Mouse (Mus musculus) thymus, adult 2 months (tissue): ENCODE results near the gene Knstrn. TPM values are rescaled to one million over a fixed set of nuclear protein-coding genes. Genes with fewer than 3 reads are reported as not detected.
A peak's percentile ranks its signal among the peaks of the same experiment; 100 is the strongest.

ENCODE experiments used
- DNase-seq: peaks from one replicate; pipeline ENCODE4 v3.0.0; 2021
- H3K27ac ChIP-seq: fragments of 200-500 bp; 2 replicates; pipeline ENCODE4 v1.5.1; 2012; ENCODE audit warnings: low read length, control low read depth; ENCODE audit not compliant: control insufficient read depth, insufficient read depth
- H3K27me3 ChIP-seq: fragments of 200-500 bp; 2 replicates; pipeline ENCODE4 v1.6.1; 2012; ENCODE audit warnings: mild to moderate bottlenecking, low read length, moderate library complexity, mixed read lengths; ENCODE audit not compliant: control insufficient read depth, insufficient read depth
- H3K36me3 ChIP-seq: fragments of 200-500 bp; 2 replicates; pipeline ENCODE4 v1.6.1; 2012; ENCODE audit warnings: mild to moderate bottlenecking, low read length, moderate library complexity; ENCODE audit not compliant: control insufficient read depth, insufficient read depth
- H3K4me1 ChIP-seq: fragments of 200-500 bp; replicated peaks from 2 replicates; pipeline ENCODE4 v1.6.1; 2012; ENCODE audit warnings: low read length; ENCODE audit not compliant: control insufficient read depth, insufficient read depth
- H3K4me3 ChIP-seq: fragments of 200-500 bp; 2 replicates; pipeline ENCODE4 v1.5.1; 2012; ENCODE audit warnings: mild to moderate bottlenecking, low read length, control low read depth, moderate library complexity; ENCODE audit not compliant: control insufficient read depth, insufficient read depth
- CTCF ChIP-seq: fragments of 200-500 bp; IDR thresholded peaks from 2 replicates; pipeline ENCODE4 v1.5.1; 2012; ENCODE audit warnings: mild to moderate bottlenecking, control low read depth, low read length, moderate library complexity, borderline replicate concordance; ENCODE audit not compliant: control insufficient read depth, poor library complexity, insufficient read depth; ENCODE audit errors: extremely low read depth
- POLR2A ChIP-seq: fragments of 200-500 bp; IDR thresholded peaks from 2 replicates; pipeline ENCODE4 v1.6.1; 2012; ENCODE audit warnings: mild to moderate bottlenecking, low read length, control low read depth, moderate library complexity; ENCODE audit not compliant: control insufficient read depth, poor library complexity, insufficient read depth; ENCODE audit errors: extremely low read depth
- WGBS: fragments of 180-500 bp; shearing (Covaris S2); methylation state at CpG from one replicate; pipeline ENCODE4 v1.1.7; 2018; 5-methylcytosine and 5-hydroxymethylcytosine counted together
- polyA plus RNA-seq: library from polyadenylated mRNA; depleted of rRNA; stranded (reverse); fragments of >200 nt; gene quantifications from 2 replicates; pipeline ENCODE4 v1.2.3, GENCODE M21; 2012

Knstrn gene
- polyA plus RNA-seq, 1 experiment = 19.4 TPM

GRCm38 (mm10) chr2:118789501-118789900, 24.3 kb upstream of the Knstrn start:
- no peak for TF ChIP-seq CTCF
- TF ChIP-seq POLR2A = no peak
- H3K4me3 ChIP-seq = no peak overlapping the region
- 91% methylated on average over 11 of the region's 11 CpGs for WGBS
- no peaks in the 10 kb centered on the region for H3K36me3 ChIP-seq
- H3K4me1 ChIP-seq = no peaks in the 10 kb centered on the region
- H3K27me3 ChIP-seq = no peaks in the 10 kb centered on the region
- DNase-seq = no peak
- no peak overlapping the region for H3K27ac ChIP-seq

GRCm38 (mm10) chr2:118790221-118790550, 23.6 kb upstream of the Knstrn start:
- TF ChIP-seq POLR2A = no peak
- TF ChIP-seq CTCF = no peak
- H3K27ac ChIP-seq = no peak overlapping the region
- no peaks in the 10 kb centered on the region for H3K36me3 ChIP-seq
- DNase-seq = no peak
- no peaks in the 10 kb centered on the region for H3K27me3 ChIP-seq
- H3K4me3 ChIP-seq = no peak overlapping the region
- WGBS = 91% methylated on average over 12 of the region's 12 CpGs
- H3K4me1 ChIP-seq = no peaks in the 10 kb centered on the region

- peak; percentile 32 for DNase-seq
- Histone ChIP-seq H3K36me3 (no peaks in the 10 kb centered on the region), H3K27me3 (no peaks in the 10 kb centered on the region), H3K27ac (no peak overlapping the region), H3K4me1 (no peaks in the 10 kb centered on the region), H3K4me3 (no peak overlapping the region)
- TF ChIP-seq POLR2A = no peak
- TF ChIP-seq CTCF = peak; percentile 69; the same call in 1 of the 2 replicates
- WGBS = 50% methylated on average over 44 of the region's 44 CpGs
These were observed 23.0 kb upstream of the Knstrn start for GRCm38 (mm10) chr2:118790551-118791525.

GRCm38 (mm10) chr2:118791591-118792258, 22.1 kb upstream of the Knstrn start:
- TF ChIP-seq CTCF (no peak), POLR2A (no peak)
- Histone ChIP-seq H3K27ac (no peak overlapping the region), H3K27me3 (no peaks in the 10 kb centered on the region), H3K4me3 (no peak overlapping the region), H3K36me3 (no peaks in the 10 kb centered on the region), H3K4me1 (no peaks in the 10 kb centered on the region)
- WGBS = 96% methylated on average over 26 of the region's 26 CpGs
- no peak for DNase-seq

- TF ChIP-seq CTCF (no peak), POLR2A (no peak)
- WGBS = 91% methylated on average over 4 of the region's 4 CpGs
These were observed 21.6 kb upstream of the Knstrn start for GRCm38 (mm10) chr2:118792259-118792613.

GRCm38 (mm10) chr2:118793636-118794035, 20.2 kb upstream of the Knstrn start:
- H3K27me3 ChIP-seq = no peaks in the 10 kb centered on the region
- no peak overlapping the region for H3K27ac ChIP-seq
- DNase-seq = no peak
- H3K4me3 ChIP-seq = no peak overlapping the region
- TF ChIP-seq POLR2A (no peak), CTCF (no peak)
- WGBS = 42% methylated on average over 4 of the region's 4 CpGs
- H3K36me3 ChIP-seq = no peaks in the 10 kb centered on the region
- H3K4me1 ChIP-seq = no peaks in the 10 kb centered on the region

More at GRCm38 (mm10) chr2:118792259-118792613, 21.6 kb upstream of the Knstrn start:
- Histone ChIP-seq H3K4me3 (no peak overlapping the region), H3K36me3 (no peaks in the 10 kb centered on the region), H3K27ac (no peak overlapping the region), H3K27me3 (no peaks in the 10 kb centered on the region), H3K4me1 (no peaks in the 10 kb centered on the region)
- DNase-seq = no peak
